Mouse (Mus musculus) CD4-positive, CD25-positive, alpha-beta regulatory T cell, adult 4 months (primary cell): ENCODE data around the gene Patl2. TPM values are rescaled to one million over a fixed set of nuclear protein-coding genes. Genes with fewer than 3 reads are reported as not detected.

Source experiments
- polyA plus RNA-seq, 2 experiments: library from polyadenylated mRNA; unstranded; fragments of 100-300 nt; shearing (Covaris generic); gene quantifications; one replicate each; pipeline ENCODE4 v1.2.1; 2017

Gene Patl2
- polyA plus RNA-seq, 2 experiments from 2014 or later: 1.2 to 1.5 TPM

Other genes starting within 250 kb of the Patl2 start
- 10 to 100 TPM; 58.8 to 78.8 TPM for gene Ctdspl2, start 230.2 kb downstream of the Patl2 start, polyA plus RNA-seq
- not detected for gene Mageb3, start 230.1 kb downstream of the Patl2 start, polyA plus RNA-seq
- gene Eif3j1, start 157.6 kb downstream of the Patl2 start, polyA plus RNA-seq: 1 to 10 TPM; 3.1 to 3.7 TPM
- 1 to 10 TPM; 5.3 to 7.4 TPM for gene Spg11, start 67.8 kb downstream of the Patl2 start, polyA plus RNA-seq
- gene B2m, start 38.5 kb downstream of the Patl2 start, polyA plus RNA-seq: 1,000 to 10,000 TPM; 7,747 to 9,345 TPM
- under 1 TPM in 1 of 2 experiments, not detected in 1; 0.35 TPM for gene Trim69, start 25.5 kb downstream of the Patl2 start, polyA plus RNA-seq
- gene Terb2, start 83 bp upstream of the Patl2 start, polyA plus RNA-seq: not detected
- gene Sord, start 48.6 kb upstream of the Patl2 start, polyA plus RNA-seq: 1 to 10 TPM; 4.1 to 4.4 TPM
- gene Duox2, start 112.3 kb upstream of the Patl2 start, polyA plus RNA-seq: not detected
- gene Duoxa2, start 112.7 kb upstream of the Patl2 start, polyA plus RNA-seq: not detected
- not detected for gene Duoxa1, start 127.5 kb upstream of the Patl2 start, polyA plus RNA-seq
- gene Duox1, start 129.5 kb upstream of the Patl2 start, polyA plus RNA-seq: not detected
- under 1 TPM in 1 of 2 experiments, not detected in 1; 0.42 TPM for gene Shf, start 183.0 kb upstream of the Patl2 start, polyA plus RNA-seq
- 100 to 1,000 TPM; 153 to 175 TPM for gene Slc28a2, start 240.3 kb upstream of the Patl2 start, polyA plus RNA-seq